Mouse (Mus musculus): ENCODE measurements around the gene Suds3. TPM values are rescaled to one million over a fixed set of nuclear protein-coding genes. Genes with fewer than 3 reads are reported as not detected.

Suds3 gene
- polyA plus RNA-seq, 1 experiment from 2014 or later, result 113 TPM

- H3K27ac ChIP-seq, result no peak overlapping the region
- no peak for ATAC-seq (ENCODE audit: insufficient number of reproducible peaks, insufficient read depth, low FRiP score, low TSS enrichment)
- H3K36me3 ChIP-seq, result peaks cover 79% of the 10 kb centered on the region
- H3K27me3 ChIP-seq, result no peaks in the 10 kb centered on the region
- H3K9me3 ChIP-seq, result no peaks in the 10 kb centered on the region
- peaks cover 5% of the 10 kb centered on the region; the same call in 1 of the 2 replicates for H3K4me1 ChIP-seq
- H3K4me2 ChIP-seq (replicated peaks), result no peak overlapping the region
- no peak overlapping the region for H3K9ac ChIP-seq
- no peak overlapping the region for H3K4me3 ChIP-seq
- WGBS, result 93% methylated on average over 8 of the region's 8 CpGs
Measured at GRCm38 (mm10) chr5:117109522-117109921, 6.4 kb downstream of the Suds3 start.

DNA sequence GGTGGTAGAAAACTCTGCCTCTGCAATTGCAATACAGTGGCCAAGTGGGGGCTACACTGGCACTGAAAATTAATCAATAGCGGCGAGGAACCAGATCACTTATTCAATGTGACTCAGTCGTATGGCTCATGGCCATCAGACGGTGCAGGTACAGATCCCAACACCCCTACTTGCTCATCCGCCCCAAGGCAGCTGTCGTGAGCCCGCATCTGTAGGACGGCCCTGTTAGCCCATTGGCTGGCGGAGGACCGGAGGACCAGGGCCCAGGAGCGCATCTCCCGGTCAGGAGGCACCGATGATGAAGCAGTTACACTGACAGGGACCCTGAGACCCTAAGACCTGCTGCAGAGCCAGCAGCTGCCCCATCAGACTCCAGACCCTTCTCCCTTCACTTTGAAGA is 7.2 kb downstream of the Suds3 start:
- Histone ChIP-seq H3K4me3 (no peak overlapping the region), H3K9ac (no peak overlapping the region), H3K27ac (no peak overlapping the region), H3K4me2 (replicated peaks) (no peak overlapping the region), H3K27me3 (no peaks in the 10 kb centered on the region), H3K36me3 (peaks cover 85% of the 10 kb centered on the region), H3K4me1 (no peaks in the 10 kb centered on the region), H3K9me3 (no peaks in the 10 kb centered on the region)
- no peak for ATAC-seq (ENCODE audit: insufficient number of reproducible peaks, insufficient read depth, low FRiP score, low TSS enrichment)
- WGBS, result 95% methylated on average over 13 of the region's 13 CpGs

- WGBS, result 94% methylated on average over 13 of the region's 13 CpGs
- Histone ChIP-seq H3K9ac (no peak overlapping the region), H3K4me3 (no peak overlapping the region), H3K4me2 (replicated peaks) (no peak overlapping the region), H3K9me3 (no peaks in the 10 kb centered on the region), H3K27ac (no peak overlapping the region), H3K36me3 (peaks cover 86% of the 10 kb centered on the region), H3K27me3 (no peaks in the 10 kb centered on the region), H3K4me1 (no peaks in the 10 kb centered on the region)
- ATAC-seq (ENCODE audit: insufficient number of reproducible peaks, insufficient read depth, low FRiP score, low TSS enrichment), result no peak
Measured at GRCm38 (mm10) chr5:117108292-117108691, 7.6 kb downstream of the Suds3 start.

GRCm38 (mm10) chr5:117105761-117106160 is 10.2 kb downstream of the Suds3 start:
- Histone ChIP-seq H3K4me3 (no peak overlapping the region), H3K27ac (no peak overlapping the region), H3K4me1 (no peaks in the 10 kb centered on the region), H3K9me3 (no peaks in the 10 kb centered on the region), H3K36me3 (peaks cover 88% of the 10 kb centered on the region), H3K4me2 (replicated peaks) (no peak overlapping the region), H3K27me3 (no peaks in the 10 kb centered on the region), H3K9ac (no peak overlapping the region)
- ATAC-seq (ENCODE audit: insufficient number of reproducible peaks, insufficient read depth, low FRiP score, low TSS enrichment), result no peak
- WGBS, result 79% methylated on average over 9 of the region's 9 CpGs

- no peaks in the 10 kb centered on the region for H3K4me1 ChIP-seq
- H3K27ac ChIP-seq, result no peak overlapping the region
- H3K36me3 ChIP-seq, result peaks cover 91% of the 10 kb centered on the region
- no peak overlapping the region for H3K9ac ChIP-seq
- ATAC-seq (ENCODE audit: insufficient number of reproducible peaks, insufficient read depth, low FRiP score, low TSS enrichment), result no peak
- no peaks in the 10 kb centered on the region for H3K9me3 ChIP-seq
- 94% methylated on average over 12 of the region's 12 CpGs for WGBS
- H3K27me3 ChIP-seq, result no peaks in the 10 kb centered on the region
- H3K4me2 ChIP-seq (replicated peaks), result no peak overlapping the region
- H3K4me3 ChIP-seq, result no peak overlapping the region
Measured at GRCm38 (mm10) chr5:117104329-117104728, 11.6 kb downstream of the Suds3 start.

- peaks cover 90% of the 10 kb centered on the region for H3K36me3 ChIP-seq
- H3K9me3 ChIP-seq, result no peaks in the 10 kb centered on the region
- 94% methylated on average over 20 of the region's 20 CpGs for WGBS
- no peak overlapping the region for H3K4me3 ChIP-seq
- H3K4me2 ChIP-seq (replicated peaks), result no peak overlapping the region
- no peak overlapping the region for H3K27ac ChIP-seq
- H3K27me3 ChIP-seq, result no peaks in the 10 kb centered on the region
- no peak for ATAC-seq (ENCODE audit: insufficient number of reproducible peaks, insufficient read depth, low FRiP score, low TSS enrichment)
- H3K4me1 ChIP-seq, result no peaks in the 10 kb centered on the region
- H3K9ac ChIP-seq, result no peak overlapping the region
Measured at GRCm38 (mm10) chr5:117103194-117103929, 12.6 kb downstream of the Suds3 start.

- H3K27me3 ChIP-seq, result no peaks in the 10 kb centered on the region
- no peak for ATAC-seq (ENCODE audit: insufficient number of reproducible peaks, insufficient read depth, low FRiP score, low TSS enrichment)
- WGBS, result 88% methylated on average over 11 of the region's 11 CpGs
- H3K9me3 ChIP-seq, result no peaks in the 10 kb centered on the region
- no peaks in the 10 kb centered on the region for H3K4me1 ChIP-seq
- no peak overlapping the region for H3K4me2 ChIP-seq (replicated peaks)
- H3K4me3 ChIP-seq, result no peak overlapping the region
- no peak overlapping the region for H3K9ac ChIP-seq
- peaks cover 79% of the 10 kb centered on the region for H3K36me3 ChIP-seq
- no peak overlapping the region for H3K27ac ChIP-seq
Measured at GRCm38 (mm10) chr5:117099742-117100141, 16.2 kb downstream of the Suds3 start.

DNA sequence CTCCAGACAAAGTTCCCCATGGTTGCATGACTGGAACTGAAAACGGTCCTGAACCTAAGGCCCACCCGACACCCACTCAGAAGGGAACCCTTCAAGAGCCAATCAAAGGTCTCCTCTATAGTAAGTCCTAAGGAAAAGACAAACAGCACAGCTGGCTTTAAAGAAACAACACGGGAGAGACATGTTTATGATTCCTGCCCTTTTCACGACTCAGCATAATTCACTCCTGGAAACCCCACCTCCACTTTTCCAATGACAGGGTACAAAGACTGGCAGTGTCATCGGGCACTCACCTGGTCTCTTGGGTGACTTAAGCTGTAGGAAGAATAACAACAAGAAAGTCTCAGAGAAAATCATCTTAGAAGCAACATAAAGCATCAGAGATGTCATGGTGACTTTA is 16.9 kb downstream of the Suds3 start:
- ATAC-seq (ENCODE audit: insufficient number of reproducible peaks, insufficient read depth, low FRiP score, low TSS enrichment), result no peak
- Histone ChIP-seq H3K4me3 (no peak overlapping the region), H3K4me2 (replicated peaks) (no peak overlapping the region), H3K9ac (no peak overlapping the region), H3K4me1 (no peaks in the 10 kb centered on the region), H3K36me3 (peaks cover 78% of the 10 kb centered on the region), H3K27me3 (no peaks in the 10 kb centered on the region), H3K27ac (no peak overlapping the region), H3K9me3 (no peaks in the 10 kb centered on the region)
- 88% methylated on average over 5 of the region's 5 CpGs for WGBS

DNA sequence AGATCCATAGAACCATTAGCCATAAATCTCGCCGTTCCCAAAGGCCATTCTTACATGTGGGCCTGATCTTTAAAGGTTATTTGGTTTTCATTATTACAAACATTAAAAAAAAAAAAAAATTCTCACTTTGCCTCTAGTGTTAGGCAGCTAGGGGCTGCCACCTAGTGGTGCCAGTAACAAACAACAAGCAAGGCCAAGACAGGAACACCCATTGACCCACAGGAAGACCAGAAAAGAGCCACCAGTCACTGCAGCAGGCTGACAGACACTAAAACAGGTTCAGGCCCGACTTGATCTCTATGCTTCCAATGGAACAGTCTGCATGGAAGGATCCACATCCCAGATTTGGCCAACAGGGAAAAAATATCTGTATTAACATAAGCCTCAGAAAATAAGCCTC is 19.2 kb downstream of the Suds3 start:
- ATAC-seq (ENCODE audit: insufficient number of reproducible peaks, insufficient read depth, low FRiP score, low TSS enrichment), result no peak
- Histone ChIP-seq H3K4me3 (no peak overlapping the region), H3K36me3 (peaks cover 79% of the 10 kb centered on the region), H3K9ac (no peak overlapping the region), H3K9me3 (no peaks in the 10 kb centered on the region), H3K4me2 (replicated peaks) (no peak overlapping the region), H3K27ac (no peak overlapping the region), H3K4me1 (no peaks in the 10 kb centered on the region), H3K27me3 (no peaks in the 10 kb centered on the region)
- 36% methylated on average over 3 of the region's 3 CpGs for WGBS

GRCm38 (mm10) chr5:117094431-117094830 is 21.5 kb downstream of the Suds3 start:
- H3K9me3 ChIP-seq, result no peaks in the 10 kb centered on the region
- no peak overlapping the region for H3K9ac ChIP-seq
- no peak overlapping the region for H3K27ac ChIP-seq
- H3K36me3 ChIP-seq, result peaks cover 67% of the 10 kb centered on the region
- no peaks in the 10 kb centered on the region for H3K27me3 ChIP-seq
- WGBS, result 49% methylated on average over 7 of the region's 7 CpGs
- no peak for ATAC-seq (ENCODE audit: insufficient number of reproducible peaks, insufficient read depth, low FRiP score, low TSS enrichment)
- no peak overlapping the region for H3K4me3 ChIP-seq
- no peak overlapping the region for H3K4me2 ChIP-seq (replicated peaks)
- H3K4me1 ChIP-seq, result no peaks in the 10 kb centered on the region

DNA sequence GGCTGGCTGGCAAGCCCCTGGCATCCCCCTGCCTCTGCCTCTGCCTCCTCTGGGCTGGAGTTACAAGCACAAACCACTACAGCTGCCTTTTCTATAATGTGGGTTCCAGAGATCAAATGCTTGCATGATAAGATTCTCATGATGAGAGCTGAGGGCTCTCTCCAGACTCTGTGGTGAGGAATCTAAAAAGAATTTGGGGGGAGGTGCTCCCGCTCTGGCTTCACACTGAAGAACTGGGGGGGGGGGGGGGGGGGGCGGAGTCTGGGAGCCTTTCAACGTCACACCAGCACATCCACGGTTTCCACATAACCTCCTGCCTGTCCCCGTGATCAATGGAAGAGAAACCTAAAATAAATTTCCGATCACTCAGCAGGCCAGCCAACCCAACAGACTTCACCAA is 26.1 kb downstream of the Suds3 start:
- WGBS, result 26% methylated on average over 6 of the region's 6 CpGs
- H3K9me3 ChIP-seq, result no peaks in the 10 kb centered on the region
- H3K9ac ChIP-seq, result no peak overlapping the region
- peaks cover 12% of the 10 kb centered on the region for H3K4me1 ChIP-seq
- H3K4me2 ChIP-seq (replicated peaks), result no peak overlapping the region
- H3K27me3 ChIP-seq, result peaks cover 8% of the 10 kb centered on the region; the same call in 1 of the 2 replicates
- no peak overlapping the region for H3K27ac ChIP-seq
- H3K36me3 ChIP-seq, result peaks cover 39% of the 10 kb centered on the region
- no peak overlapping the region for H3K4me3 ChIP-seq
- no peak for ATAC-seq (ENCODE audit: insufficient number of reproducible peaks, insufficient read depth, low FRiP score, low TSS enrichment)

DNA sequence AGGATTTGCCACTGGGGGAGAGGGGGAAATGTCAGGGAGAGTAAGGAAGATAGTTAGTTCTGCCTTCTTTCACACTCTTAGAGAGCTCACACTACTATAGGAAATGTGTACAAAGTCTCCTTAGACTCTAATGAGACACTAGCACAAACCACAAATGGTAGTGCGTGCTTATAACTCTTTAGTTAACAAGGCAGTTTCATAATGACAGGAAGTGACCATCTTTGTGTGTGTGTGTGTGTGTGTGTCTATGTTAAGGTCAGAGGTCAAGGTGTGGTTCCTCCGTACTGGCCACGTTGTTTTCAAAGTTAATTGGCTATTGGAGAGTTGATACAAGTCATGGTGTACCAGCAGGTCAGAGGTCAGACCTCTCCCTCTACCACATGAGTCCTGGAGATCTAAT is 26.8 kb downstream of the Suds3 start:
- Histone ChIP-seq H3K9me3 (no peaks in the 10 kb centered on the region), H3K4me3 (no peak overlapping the region), H3K27me3 (peaks cover 8% of the 10 kb centered on the region; the same call in 1 of the 2 replicates), H3K36me3 (peaks cover 35% of the 10 kb centered on the region), H3K27ac (no peak overlapping the region), H3K4me1 (peaks cover 12% of the 10 kb centered on the region), H3K9ac (no peak overlapping the region), H3K4me2 (replicated peaks) (no peak overlapping the region)
- ATAC-seq (ENCODE audit: insufficient number of reproducible peaks, insufficient read depth, low FRiP score, low TSS enrichment), result no peak
- WGBS, result 33% methylated on average over 3 of the region's 3 CpGs

Data from embryonic facial prominence, embryonic 12.5 days (tissue).